Mouse (Mus musculus) myocyte (in vitro differentiated cells): ENCODE results near the gene March5. TPM values are rescaled to one million over a fixed set of nuclear protein-coding genes. Genes with fewer than 3 reads are reported as not detected.

Experiments
- H3K27me3 ChIP-seq: one replicate; pipeline ENCODE4 v1.6.1; 2011; ENCODE audit not compliant: control insufficient read depth, insufficient read depth, insufficient read length
- H3K36me3 ChIP-seq: one replicate; pipeline ENCODE4 v1.6.1; 2011; ENCODE audit not compliant: control insufficient read depth, insufficient read depth
- H3K4me2 ChIP-seq: one replicate; pipeline ENCODE4 v1.6.1; 2011; ENCODE audit warnings: low read depth, control low read depth
- H3K4me3 ChIP-seq: one replicate; pipeline ENCODE4 v1.5.1; 2011; ENCODE audit warnings: mild to moderate bottlenecking, control low read depth, moderate library complexity
- H3K79me2 ChIP-seq: one replicate; pipeline ENCODE4 v1.6.1; 2011; ENCODE audit not compliant: control insufficient read depth, insufficient read depth
- H3ac ChIP-seq: one replicate; pipeline ENCODE4 v1.6.1; 2011; ENCODE audit not compliant: control insufficient read depth, insufficient read length
- CEBPB ChIP-seq: IDR thresholded peaks from 2 replicates; pipeline ENCODE4 v1.6.1; 2011; ENCODE audit warnings: mild to moderate bottlenecking, moderate library complexity; ENCODE audit not compliant: poor library complexity, insufficient read depth, severe bottlenecking
- E2F4 ChIP-seq: IDR thresholded peaks from one replicate; pipeline ENCODE4 v1.6.1; 2011; ENCODE audit warnings: mild to moderate bottlenecking, control low read depth, moderate library complexity; ENCODE audit not compliant: insufficient read depth
- MAX ChIP-seq: IDR thresholded peaks from one replicate; pipeline ENCODE4 v1.6.1; 2011; ENCODE audit warnings: low read depth, mild to moderate bottlenecking, control low read depth
- MYOD1 ChIP-seq, 3 experiments: IDR thresholded peaks; one replicate each; pipeline ENCODE4 v1.6.1; 2011; ENCODE audit warnings: control low read depth in 2 of 3, low read depth in 2 of 3, mild to moderate bottlenecking in 2 of 3, moderate library complexity in 1 of 3; ENCODE audit not compliant: insufficient read length in 2 of 3, control insufficient read depth in 1 of 3
- MYOG ChIP-seq, 3 experiments: IDR thresholded peaks; one replicate each; pipeline ENCODE4 v1.6.1; 2011; ENCODE audit warnings: control low read depth in 2 of 3, low read depth in 2 of 3, mild to moderate bottlenecking in 2 of 3; ENCODE audit not compliant: insufficient read length in 2 of 3, control insufficient read depth in 1 of 3, insufficient read depth in 1 of 3
- POLR2A ChIP-seq: IDR thresholded peaks from one replicate; pipeline ENCODE4 v1.6.1; 2011; ENCODE audit warnings: low read depth, mild to moderate bottlenecking, control low read depth, moderate library complexity; ENCODE audit not compliant: insufficient read length
- POLR2AphosphoS2 ChIP-seq: IDR thresholded peaks from one replicate; pipeline ENCODE4 v1.6.1; 2011; ENCODE audit warnings: low read depth, control low read depth; ENCODE audit not compliant: insufficient read length
- REST ChIP-seq: IDR thresholded peaks from one replicate; pipeline ENCODE4 v1.6.1; 2011; ENCODE audit warnings: mild to moderate bottlenecking, control low read depth, moderate library complexity; ENCODE audit not compliant: insufficient read depth, insufficient read length
- SRF ChIP-seq: IDR thresholded peaks from one replicate; pipeline ENCODE4 v1.6.1; 2011; ENCODE audit warnings: low read depth; ENCODE audit not compliant: control insufficient read depth, insufficient read length
- TCF12 ChIP-seq: IDR thresholded peaks from one replicate; pipeline ENCODE4 v1.6.1; 2011; ENCODE audit warnings: mild to moderate bottlenecking, control low read depth; ENCODE audit not compliant: poor library complexity, insufficient read depth, severe bottlenecking
- TCF3 ChIP-seq: IDR thresholded peaks from one replicate; pipeline ENCODE4 v1.6.1; 2011; ENCODE audit warnings: low read depth, control low read depth; ENCODE audit not compliant: insufficient read length
- USF1 ChIP-seq: IDR thresholded peaks from one replicate; pipeline ENCODE4 v1.6.1; 2011; ENCODE audit warnings: low read depth, mild to moderate bottlenecking, control low read depth, moderate library complexity
- polyA plus RNA-seq: library from polyadenylated mRNA; unstranded; fragments of >200 nt; fragmentation: generic; extraction: Trizol; gene quantifications from one replicate; pipeline ENCODE4 v1.2.1, GENCODE M21; 2012; ENCODE audit warnings: missing spikeins

March5 gene
- polyA plus RNA-seq, 1 experiment: 73.5 TPM

DNA sequence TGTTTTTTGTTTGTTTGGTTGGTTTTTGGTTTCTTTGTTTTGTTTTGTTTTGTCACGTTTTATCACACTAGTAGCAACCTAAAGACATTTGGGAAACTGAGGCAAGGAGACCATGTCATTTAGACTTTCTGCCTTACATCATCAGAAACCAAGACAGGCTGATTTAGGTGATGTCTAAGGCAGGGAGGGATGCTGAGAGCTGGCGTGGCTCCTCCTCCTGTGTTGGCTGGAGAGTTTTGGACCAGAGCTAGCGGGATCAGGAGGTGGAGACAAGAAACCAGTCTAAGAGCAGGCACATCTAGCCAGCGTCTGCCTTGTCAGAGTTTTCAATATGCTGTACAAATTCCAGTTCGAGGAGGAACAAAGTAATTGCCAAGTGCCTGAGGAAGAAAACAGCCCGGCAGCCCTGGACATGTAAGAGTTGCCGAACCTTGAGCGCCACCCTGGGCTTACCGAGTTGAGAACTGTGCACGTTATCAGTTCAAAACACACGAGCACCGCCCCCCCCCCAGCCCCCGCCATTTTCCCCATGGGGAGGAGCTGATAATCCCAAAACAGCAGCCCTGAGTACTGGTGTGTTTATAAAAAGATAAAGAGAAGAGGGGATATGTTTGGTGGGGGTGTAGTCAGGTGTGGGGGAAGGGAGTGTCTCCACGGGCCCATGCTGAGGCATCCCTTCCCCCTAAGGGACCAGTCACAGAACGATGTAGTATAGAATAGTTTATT, 30.5 kb downstream of the March5 start:
- no peak for TF ChIP-seq POLR2AphosphoS2
- H3K4me2 ChIP-seq: no peak overlapping the region

DNA sequence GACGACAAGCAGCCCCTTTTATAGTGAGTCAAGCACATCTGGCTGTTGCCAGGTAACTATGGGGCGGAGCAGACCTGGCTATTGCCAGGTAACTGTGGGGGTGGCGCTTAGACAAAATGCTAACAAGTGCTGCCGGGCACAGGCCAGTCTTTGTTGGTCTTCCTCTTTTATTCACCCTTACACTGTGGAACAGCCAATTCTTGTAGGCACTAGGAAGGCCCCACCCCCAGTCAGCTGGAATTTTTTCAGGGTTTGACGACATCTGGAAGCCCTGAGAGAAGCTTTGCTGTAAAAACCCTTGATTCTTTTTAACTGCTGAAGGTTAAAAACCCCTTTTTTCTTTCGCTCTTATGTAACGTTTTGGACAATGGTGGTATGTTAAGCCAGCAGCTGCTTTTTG, 31.3 kb downstream of the March5 start:
- Histone ChIP-seq H3K27me3 (no peaks in the 10 kb centered on the region), H3ac (no peak overlapping the region), H3K4me3 (no peak overlapping the region), H3K79me2 (no peaks in the 10 kb centered on the region), H3K4me2 (no peak overlapping the region), H3K36me3 (no peaks in the 10 kb centered on the region)
- TF ChIP-seq POLR2A (no peak), E2F4 (no peak), TCF12 (no peak), MAX (no peak), REST (no peak), CEBPB (no peak), MYOG (IDR thresholded peaks at IDR 0.05; ENCODE audit: control insufficient read depth in 1 of 3, insufficient read depth in 1 of 3, insufficient read length in 2 of 3, low read depth in 2 of 3) (no peak), POLR2AphosphoS2 (no peak), MYOD1 (IDR thresholded peaks at IDR 0.05; ENCODE audit: control insufficient read depth in 1 of 3, insufficient read length in 2 of 3, low read depth in 2 of 3) (no peak), USF1 (no peak), TCF3 (no peak), SRF (no peak)

More for the DNA sequence above, 30.5 kb downstream of the March5 start:
- H3K4me3 ChIP-seq: no peak overlapping the region
- no peaks in the 10 kb centered on the region for H3K79me2 ChIP-seq
- H3K27me3 ChIP-seq: no peaks in the 10 kb centered on the region
- no peaks in the 10 kb centered on the region for H3K36me3 ChIP-seq
- no peak overlapping the region for H3ac ChIP-seq

DNA sequence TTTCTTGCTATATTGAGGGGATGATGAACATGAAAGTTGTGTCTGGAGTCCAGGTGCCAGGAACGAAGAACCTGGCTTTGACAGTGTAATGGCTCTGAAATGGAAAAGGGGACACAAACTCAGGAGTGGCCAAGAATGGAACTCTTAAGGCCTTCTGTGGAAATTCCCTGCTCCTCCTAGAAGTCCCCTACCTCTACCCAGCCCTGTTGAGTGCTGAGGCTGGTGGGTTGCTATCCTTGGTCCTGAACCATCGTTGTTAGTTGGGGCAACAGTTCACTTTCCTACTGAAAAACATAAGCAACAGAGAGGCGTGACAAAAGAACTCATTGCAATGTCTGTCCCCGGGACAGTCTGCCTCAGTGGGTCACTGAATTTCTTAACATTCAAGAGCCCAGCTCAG, 31.8 kb downstream of the March5 start:
- Histone ChIP-seq H3K4me2 (no peak overlapping the region), H3K79me2 (no peaks in the 10 kb centered on the region), H3K27me3 (no peaks in the 10 kb centered on the region), H3K4me3 (no peak overlapping the region), H3K36me3 (no peaks in the 10 kb centered on the region), H3ac (no peak overlapping the region)
- no peak for TF ChIP-seq MYOD1 (IDR thresholded peaks at IDR 0.05; ENCODE audit: control insufficient read depth in 1 of 3, insufficient read length in 2 of 3, low read depth in 2 of 3)
- TF ChIP-seq MAX: peak; percentile 73
- no peak for TF ChIP-seq TCF12
- TF ChIP-seq REST: peak; percentile 90
- no peak for TF ChIP-seq TCF3

DNA sequence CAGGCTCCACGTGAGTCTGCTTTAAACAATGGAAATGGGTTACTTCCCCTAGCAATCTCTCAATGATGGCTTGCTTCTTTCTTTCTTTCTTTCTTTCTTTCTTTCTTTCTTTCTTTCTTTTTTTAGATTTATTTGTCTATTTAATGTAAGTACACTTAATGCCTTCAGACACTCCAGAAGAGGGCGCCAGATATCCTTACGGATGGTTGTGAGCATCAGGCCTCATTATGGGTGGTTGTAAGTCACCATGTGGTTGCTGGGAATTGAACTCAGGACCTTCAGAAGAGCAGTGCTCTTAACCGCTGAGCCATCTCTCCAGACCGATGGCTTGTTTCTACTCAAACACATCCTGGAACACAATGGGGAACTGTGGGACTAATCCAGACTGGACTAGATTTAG, 33.9 kb downstream of the March5 start:
- H3K4me2 ChIP-seq: no peak overlapping the region
- H3K79me2 ChIP-seq: no peaks in the 10 kb centered on the region
- no peaks in the 10 kb centered on the region for H3K36me3 ChIP-seq
- no peak overlapping the region for H3ac ChIP-seq
- no peak overlapping the region for H3K4me3 ChIP-seq
- no peaks in the 10 kb centered on the region for H3K27me3 ChIP-seq
- TF ChIP-seq MYOG (IDR thresholded peaks at IDR 0.05; ENCODE audit: control insufficient read depth in 1 of 3, insufficient read depth in 1 of 3, insufficient read length in 2 of 3, low read depth in 2 of 3) (no peak), REST (no peak), USF1 (no peak), SRF (no peak), TCF12 (no peak), POLR2AphosphoS2 (no peak), POLR2A (no peak), TCF3 (no peak), MYOD1 (IDR thresholded peaks at IDR 0.05; ENCODE audit: control insufficient read depth in 1 of 3, insufficient read length in 2 of 3, low read depth in 2 of 3) (no peak), CEBPB (no peak), MAX (no peak), E2F4 (no peak)

DNA sequence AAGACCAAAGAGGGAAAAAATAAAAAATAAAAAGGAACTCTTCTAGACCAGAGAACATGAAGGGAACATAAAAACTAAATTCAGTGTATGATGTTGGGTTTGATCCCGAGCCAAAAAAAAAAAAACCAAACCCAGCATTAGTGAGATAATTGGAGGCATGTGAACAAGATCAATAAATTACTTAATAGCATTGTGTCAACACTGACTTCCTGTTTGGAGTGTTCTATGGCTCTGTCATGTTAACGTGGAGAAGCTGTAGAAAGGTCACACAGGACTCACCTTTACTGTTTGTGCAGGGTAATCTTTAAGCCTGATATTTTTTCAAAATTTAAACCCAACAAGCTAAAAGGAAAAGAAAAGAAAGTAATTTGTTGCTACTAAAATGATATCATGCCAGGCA, 35.4 kb downstream of the March5 start:
- H3K27me3 ChIP-seq: no peaks in the 10 kb centered on the region
- TF ChIP-seq MYOG (IDR thresholded peaks at IDR 0.05; ENCODE audit: control insufficient read depth in 1 of 3, insufficient read depth in 1 of 3, insufficient read length in 2 of 3, low read depth in 2 of 3) (no peak), SRF (no peak), E2F4 (no peak), MYOD1 (IDR thresholded peaks at IDR 0.05; ENCODE audit: control insufficient read depth in 1 of 3, insufficient read length in 2 of 3, low read depth in 2 of 3) (no peak), TCF12 (no peak), POLR2AphosphoS2 (no peak), CEBPB (no peak), USF1 (no peak), REST (no peak), TCF3 (no peak), MAX (no peak), POLR2A (no peak)
- H3K4me3 ChIP-seq: no peak overlapping the region
- H3ac ChIP-seq: no peak overlapping the region
- H3K36me3 ChIP-seq: no peaks in the 10 kb centered on the region
- H3K4me2 ChIP-seq: no peak overlapping the region
- H3K79me2 ChIP-seq: no peaks in the 10 kb centered on the region
